Mouse (Mus musculus): ENCODE results near the gene Arhgap15. TPM values are rescaled to one million over a fixed set of nuclear protein-coding genes. Genes with fewer than 3 reads are reported as not detected.

Gene Arhgap15
- polyA plus RNA-seq, 1 experiment, result 0.20 TPM

DNA sequence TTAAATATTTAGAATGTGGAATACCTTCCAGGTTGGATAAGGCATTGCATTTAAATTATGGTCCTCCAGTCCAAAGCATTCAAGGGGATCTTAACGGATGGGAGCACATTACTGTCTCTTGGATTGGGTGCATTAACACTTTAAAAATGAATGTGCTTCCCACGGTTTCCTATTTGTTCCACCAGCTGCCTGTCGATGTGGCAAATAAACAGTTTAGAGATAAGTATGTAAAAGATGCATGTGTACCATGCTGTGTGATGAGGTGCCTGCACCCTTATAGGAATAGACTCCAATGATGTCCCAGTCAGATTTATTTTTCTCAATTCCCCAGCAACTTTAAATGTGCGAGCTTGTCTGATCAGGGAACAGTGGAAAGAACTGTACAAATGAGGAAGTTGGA is 332.6 kb downstream of the Arhgap15 start:
- Histone ChIP-seq H3K4me1 (ENCODE audit: control insufficient read depth, insufficient read depth, insufficient read length, low read length) (no peaks in the 10 kb centered on the region), H3K27ac (ENCODE audit: insufficient read depth, low read depth, low read length) (no peak overlapping the region), H3K4me3 (ENCODE audit: low read depth, low read length) (no peak overlapping the region), H3K27me3 (ENCODE audit: control insufficient read depth, insufficient read depth, low read length) (no peaks in the 10 kb centered on the region), H3K36me3 (ENCODE audit: control insufficient read depth, insufficient read depth, low read length) (no peaks in the 10 kb centered on the region)
- TF ChIP-seq CTCF (IDR thresholded peaks at IDR 0.05; ENCODE audit: extremely low read depth, insufficient read length, insufficient replicate concordance, low read depth, low read length) (no peak), POLR2A (IDR thresholded peaks at IDR 0.05; ENCODE audit: low read depth, low read length) (no peak)
- 74% methylated on average over 4 of the region's 4 CpGs for WGBS

DNA sequence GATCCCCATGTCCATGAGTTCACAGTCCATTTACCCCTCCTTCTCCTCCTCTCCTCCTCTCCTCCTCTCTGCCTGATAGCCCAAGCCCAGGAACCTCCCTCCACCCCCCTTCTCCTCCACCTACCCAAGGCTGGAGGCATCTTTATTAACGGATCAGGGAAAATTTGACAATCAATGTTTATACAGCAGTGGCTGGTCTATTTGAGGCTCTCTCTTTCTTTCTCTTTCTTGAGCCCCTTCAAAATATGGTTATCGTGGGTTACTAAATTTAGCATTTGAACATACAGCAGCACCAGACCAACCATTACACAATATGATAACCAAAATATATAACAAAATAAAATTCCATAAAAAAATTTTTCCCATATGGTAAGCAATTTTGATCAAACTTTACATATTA is 335.8 kb downstream of the Arhgap15 start:
- Histone ChIP-seq H3K27ac (ENCODE audit: insufficient read depth, low read depth, low read length) (no peak overlapping the region), H3K4me3 (ENCODE audit: low read depth, low read length) (no peak overlapping the region), H3K4me1 (ENCODE audit: control insufficient read depth, insufficient read depth, insufficient read length, low read length) (no peaks in the 10 kb centered on the region), H3K27me3 (ENCODE audit: control insufficient read depth, insufficient read depth, low read length) (no peaks in the 10 kb centered on the region), H3K36me3 (ENCODE audit: control insufficient read depth, insufficient read depth, low read length) (no peaks in the 10 kb centered on the region)
- 70% methylated on average over 2 of the region's 2 CpGs for WGBS
- no peak for TF ChIP-seq POLR2A (IDR thresholded peaks at IDR 0.05; ENCODE audit: low read depth, low read length)
- no peak for TF ChIP-seq CTCF (IDR thresholded peaks at IDR 0.05; ENCODE audit: extremely low read depth, insufficient read length, insufficient replicate concordance, low read depth, low read length)

DNA sequence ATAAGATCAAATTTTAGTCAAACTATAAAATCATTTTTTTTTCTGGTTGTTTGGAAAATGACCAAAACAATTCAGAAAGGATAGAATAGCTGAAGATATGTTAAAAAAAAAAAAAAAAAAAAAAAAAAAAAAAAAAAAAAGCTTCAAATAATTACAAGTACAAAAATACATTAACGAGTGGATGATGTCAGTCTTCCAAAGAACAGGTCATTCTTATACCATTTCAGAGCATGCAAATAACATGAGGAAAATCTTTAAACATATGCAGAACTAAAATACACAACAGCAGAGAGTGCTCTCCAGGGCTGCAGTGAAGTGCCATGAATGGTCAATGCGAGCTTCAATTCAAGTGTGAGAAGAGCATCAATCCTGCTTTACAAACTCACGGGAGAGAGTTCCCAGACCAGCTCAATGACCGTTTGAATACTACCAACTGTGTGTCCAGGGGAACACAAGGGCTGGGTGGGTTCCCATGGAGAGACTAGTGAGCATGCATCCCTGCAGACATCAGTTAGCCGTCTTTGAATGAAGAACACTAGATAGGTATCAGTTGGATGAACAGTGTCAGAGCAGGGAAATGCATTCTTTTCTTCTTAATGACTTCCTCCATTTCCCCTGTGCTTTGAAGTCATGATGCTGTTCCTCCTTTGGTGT is 337.9 kb downstream of the Arhgap15 start:
- 70% methylated on average over 5 of the region's 5 CpGs for WGBS
- TF ChIP-seq CTCF (IDR thresholded peaks at IDR 0.05; ENCODE audit: extremely low read depth, insufficient read length, insufficient replicate concordance, low read depth, low read length), result no peak
- TF ChIP-seq POLR2A (IDR thresholded peaks at IDR 0.05; ENCODE audit: low read depth, low read length), result no peak
- H3K4me1 ChIP-seq (ENCODE audit: control insufficient read depth, insufficient read depth, insufficient read length, low read length), result no peaks in the 10 kb centered on the region
- no peak overlapping the region for H3K27ac ChIP-seq (ENCODE audit: insufficient read depth, low read depth, low read length)
- H3K27me3 ChIP-seq (ENCODE audit: control insufficient read depth, insufficient read depth, low read length), result no peaks in the 10 kb centered on the region
- H3K4me3 ChIP-seq (ENCODE audit: low read depth, low read length), result no peak overlapping the region
- H3K36me3 ChIP-seq (ENCODE audit: control insufficient read depth, insufficient read depth, low read length), result no peaks in the 10 kb centered on the region

DNA sequence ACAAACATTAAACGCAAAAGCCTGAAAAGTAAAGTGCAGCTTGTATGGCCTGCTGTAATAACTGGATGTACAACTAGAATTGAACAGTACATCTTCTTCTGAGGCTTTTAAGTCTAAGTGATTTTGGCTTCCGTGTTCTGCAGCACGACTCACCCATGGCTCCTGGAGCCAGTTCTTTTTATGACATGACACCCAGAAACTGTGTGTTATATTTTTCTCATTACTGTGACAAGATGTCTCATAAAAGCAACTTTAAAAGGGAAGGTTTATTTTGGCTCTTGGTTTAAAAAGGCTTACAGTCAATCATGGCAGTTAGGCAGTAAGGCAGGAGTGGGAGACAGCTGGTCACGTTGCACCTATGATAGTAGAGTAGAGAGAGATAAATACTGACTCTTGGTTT is 349.9 kb downstream of the Arhgap15 start:
- TF ChIP-seq POLR2A (IDR thresholded peaks at IDR 0.05; ENCODE audit: low read depth, low read length) (no peak), CTCF (IDR thresholded peaks at IDR 0.05; ENCODE audit: extremely low read depth, insufficient read length, insufficient replicate concordance, low read depth, low read length) (no peak)
- Histone ChIP-seq H3K4me1 (ENCODE audit: control insufficient read depth, insufficient read depth, insufficient read length, low read length) (no peaks in the 10 kb centered on the region), H3K4me3 (ENCODE audit: low read depth, low read length) (no peak overlapping the region), H3K27me3 (ENCODE audit: control insufficient read depth, insufficient read depth, low read length) (no peaks in the 10 kb centered on the region), H3K36me3 (ENCODE audit: control insufficient read depth, insufficient read depth, low read length) (no peaks in the 10 kb centered on the region), H3K27ac (ENCODE audit: insufficient read depth, low read depth, low read length) (no peak overlapping the region)
- WGBS, result 82% methylated on average over 4 of the region's 4 CpGs

DNA sequence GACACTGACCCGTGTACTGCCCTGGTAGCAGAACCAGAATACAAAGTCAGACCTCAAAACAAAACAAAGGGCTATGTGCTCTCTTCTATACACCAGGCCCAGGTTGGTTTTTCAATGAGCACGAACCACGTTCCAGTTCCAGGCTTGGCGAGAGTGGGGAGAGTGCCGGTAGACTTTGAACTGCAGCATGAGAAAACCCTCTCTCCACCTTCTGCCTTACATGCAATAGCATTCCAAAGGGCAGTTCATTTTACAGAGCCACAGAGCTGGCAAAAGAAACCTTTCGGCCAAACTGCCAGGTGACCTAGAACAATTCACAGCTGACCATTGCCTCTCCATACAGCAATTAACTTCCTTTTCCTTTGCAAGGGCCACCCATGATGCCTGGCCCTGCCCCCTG is 353.7 kb downstream of the Arhgap15 start:
- WGBS, result 88% methylated on average over 6 of the region's 6 CpGs
- Histone ChIP-seq H3K27ac (ENCODE audit: insufficient read depth, low read depth, low read length) (no peak overlapping the region), H3K4me3 (ENCODE audit: low read depth, low read length) (no peak overlapping the region), H3K4me1 (ENCODE audit: control insufficient read depth, insufficient read depth, insufficient read length, low read length) (no peaks in the 10 kb centered on the region), H3K27me3 (ENCODE audit: control insufficient read depth, insufficient read depth, low read length) (no peaks in the 10 kb centered on the region), H3K36me3 (ENCODE audit: control insufficient read depth, insufficient read depth, low read length) (no peaks in the 10 kb centered on the region)
- TF ChIP-seq CTCF (IDR thresholded peaks at IDR 0.05; ENCODE audit: extremely low read depth, insufficient read length, insufficient replicate concordance, low read depth, low read length), result no peak
- no peak for TF ChIP-seq POLR2A (IDR thresholded peaks at IDR 0.05; ENCODE audit: low read depth, low read length)

DNA sequence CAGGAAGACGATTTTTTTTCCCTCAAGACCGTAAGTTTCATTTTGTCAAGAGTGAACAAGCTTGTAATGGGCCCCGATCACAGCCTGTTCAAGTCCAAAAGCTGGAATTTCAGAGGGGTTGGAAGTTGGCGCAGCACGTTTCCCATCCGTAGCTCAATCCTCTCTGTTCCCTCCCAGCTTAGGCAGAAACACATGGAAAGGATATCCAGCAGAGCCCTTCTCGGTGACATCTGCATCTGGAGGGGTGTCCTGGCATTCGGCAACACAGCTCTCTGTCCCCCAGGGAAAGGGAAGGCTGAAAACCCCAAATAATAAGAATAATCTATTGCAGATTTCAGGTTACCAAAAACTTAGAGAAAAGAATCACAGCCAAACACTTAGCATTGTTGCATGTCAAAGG is 354.7 kb downstream of the Arhgap15 start:
- H3K27ac ChIP-seq (ENCODE audit: insufficient read depth, low read depth, low read length), result no peak overlapping the region
- no peak for TF ChIP-seq POLR2A (IDR thresholded peaks at IDR 0.05; ENCODE audit: low read depth, low read length)
- TF ChIP-seq CTCF (IDR thresholded peaks at IDR 0.05; ENCODE audit: extremely low read depth, insufficient read length, insufficient replicate concordance, low read depth, low read length), result no peak
- H3K27me3 ChIP-seq (ENCODE audit: control insufficient read depth, insufficient read depth, low read length), result no peaks in the 10 kb centered on the region
- WGBS, result 73% methylated on average over 8 of the region's 8 CpGs
- no peaks in the 10 kb centered on the region for H3K36me3 ChIP-seq (ENCODE audit: control insufficient read depth, insufficient read depth, low read length)
- H3K4me3 ChIP-seq (ENCODE audit: low read depth, low read length), result no peak overlapping the region
- no peaks in the 10 kb centered on the region for H3K4me1 ChIP-seq (ENCODE audit: control insufficient read depth, insufficient read depth, insufficient read length, low read length)

DNA sequence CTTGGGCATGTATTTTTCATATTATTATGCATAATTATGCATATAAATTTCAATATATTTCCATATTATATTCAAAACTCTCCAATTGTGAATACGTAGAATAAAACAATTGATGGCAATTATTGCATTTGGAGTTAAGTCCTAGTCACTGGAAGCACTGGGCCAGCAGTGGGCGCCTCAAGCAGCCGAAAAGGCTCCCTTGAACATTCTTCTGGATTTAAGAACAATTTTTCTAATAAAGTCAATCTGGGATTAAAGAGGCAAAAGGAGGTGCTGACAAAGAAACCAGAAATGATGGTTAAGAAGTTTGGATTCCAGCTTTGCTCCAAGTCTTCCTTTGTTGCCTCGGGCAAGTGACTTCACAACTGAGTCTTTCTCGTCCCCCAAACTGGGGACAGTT is 355.1 kb downstream of the Arhgap15 start:
- 79% methylated on average over 5 of the region's 5 CpGs for WGBS
- H3K36me3 ChIP-seq (ENCODE audit: control insufficient read depth, insufficient read depth, low read length), result no peaks in the 10 kb centered on the region
- no peaks in the 10 kb centered on the region for H3K4me1 ChIP-seq (ENCODE audit: control insufficient read depth, insufficient read depth, insufficient read length, low read length)
- no peak overlapping the region for H3K4me3 ChIP-seq (ENCODE audit: low read depth, low read length)
- no peak for TF ChIP-seq POLR2A (IDR thresholded peaks at IDR 0.05; ENCODE audit: low read depth, low read length)
- H3K27ac ChIP-seq (ENCODE audit: insufficient read depth, low read depth, low read length), result no peak overlapping the region
- H3K27me3 ChIP-seq (ENCODE audit: control insufficient read depth, insufficient read depth, low read length), result no peaks in the 10 kb centered on the region

Measured in small intestine, adult 2 months (tissue).